Mouse (Mus musculus) yolk sac, embryonic 10.5 days (tissue): Measurements from ENCODE around the gene Clba1.
"Not testable (repeated sequence)": the region's sequence is repeated elsewhere in the genome, so short reads cannot be mapped to it uniquely, and the experiment has no call there.

Experiments
- DNase-seq: peaks from one replicate; pipeline ENCODE4 v3.0.0-alpha.2; 2017; ENCODE audit warnings: low spot score

The Clba1 gene

DNA sequence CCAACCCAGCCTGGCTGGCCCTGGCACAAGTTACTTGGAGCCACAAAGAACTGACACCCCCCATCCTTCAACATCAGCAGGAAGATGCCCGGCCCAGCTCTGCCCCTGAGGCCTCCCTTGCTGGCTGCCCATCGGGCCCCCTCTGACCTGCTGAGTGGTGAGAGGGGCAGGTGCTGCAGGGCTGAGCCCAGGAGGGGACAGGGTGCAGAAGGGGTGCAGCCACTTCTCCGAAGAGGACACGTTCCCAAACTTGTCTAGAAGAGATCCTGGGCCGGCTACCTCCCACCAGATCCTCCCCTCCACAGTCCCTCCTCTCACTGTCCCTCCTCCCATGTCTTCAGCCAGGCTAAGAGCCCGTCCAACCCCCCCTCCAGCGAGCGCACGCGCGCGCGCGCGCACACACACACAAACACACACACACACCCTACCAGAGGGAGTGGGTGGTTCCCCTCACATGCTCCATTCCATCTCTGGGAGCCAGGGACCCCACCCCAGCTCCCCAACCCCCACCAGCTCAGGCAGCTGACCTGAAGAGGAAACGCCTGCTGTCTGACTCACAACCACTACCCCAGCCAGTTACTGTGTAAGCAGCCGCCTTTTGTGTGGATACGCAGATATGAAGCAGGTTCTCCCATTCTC lies 13.2 kb upstream of the Clba1 start:
- no peak for DNase-seq

DNA sequence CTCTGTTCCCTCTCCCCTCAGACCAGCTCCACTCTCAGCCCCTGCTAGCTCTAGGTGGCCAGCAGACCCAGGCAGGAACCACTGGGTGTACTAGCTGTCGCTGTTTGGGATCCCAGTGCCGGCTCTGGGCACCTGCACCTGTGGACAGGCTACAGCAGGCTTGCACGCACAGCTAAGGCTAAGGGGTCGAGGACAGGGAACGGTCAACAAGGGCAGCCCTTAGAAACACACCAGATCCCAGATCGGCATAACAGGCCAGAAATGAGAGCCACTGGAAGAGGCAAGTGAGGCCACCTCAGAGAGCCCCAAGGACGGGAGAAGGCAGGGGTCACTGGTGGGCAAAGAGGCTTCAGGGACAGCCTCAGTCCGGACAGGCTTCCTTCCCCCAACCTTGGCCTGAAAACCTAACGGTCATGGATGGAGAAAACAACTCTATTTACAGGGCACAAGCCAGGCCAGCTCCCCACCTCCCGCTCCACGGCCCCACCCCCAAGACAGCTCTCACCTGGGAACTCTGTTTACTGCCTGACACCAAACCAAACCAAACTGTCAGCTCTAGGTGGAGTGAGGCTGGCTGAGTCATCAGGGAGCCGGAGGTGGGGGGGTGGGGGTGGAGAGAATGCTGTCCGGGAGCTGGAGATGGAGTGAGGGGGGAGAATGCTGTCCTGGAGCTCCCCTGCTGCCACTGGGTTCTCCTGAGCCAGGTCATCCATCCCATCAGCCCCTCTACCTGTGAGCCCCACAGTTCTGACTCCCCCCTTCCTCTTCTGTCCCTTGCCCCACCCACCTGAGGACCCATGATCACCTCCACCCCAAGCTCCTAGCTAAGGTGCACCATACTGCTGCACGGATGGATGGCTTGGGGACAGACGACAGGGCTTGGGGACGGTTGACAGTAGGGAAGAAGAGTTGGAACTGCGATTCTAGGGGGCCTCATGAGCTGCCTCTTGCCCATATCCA lies 11.9 kb upstream of the Clba1 start:
- DNase-seq: no peak

DNA sequence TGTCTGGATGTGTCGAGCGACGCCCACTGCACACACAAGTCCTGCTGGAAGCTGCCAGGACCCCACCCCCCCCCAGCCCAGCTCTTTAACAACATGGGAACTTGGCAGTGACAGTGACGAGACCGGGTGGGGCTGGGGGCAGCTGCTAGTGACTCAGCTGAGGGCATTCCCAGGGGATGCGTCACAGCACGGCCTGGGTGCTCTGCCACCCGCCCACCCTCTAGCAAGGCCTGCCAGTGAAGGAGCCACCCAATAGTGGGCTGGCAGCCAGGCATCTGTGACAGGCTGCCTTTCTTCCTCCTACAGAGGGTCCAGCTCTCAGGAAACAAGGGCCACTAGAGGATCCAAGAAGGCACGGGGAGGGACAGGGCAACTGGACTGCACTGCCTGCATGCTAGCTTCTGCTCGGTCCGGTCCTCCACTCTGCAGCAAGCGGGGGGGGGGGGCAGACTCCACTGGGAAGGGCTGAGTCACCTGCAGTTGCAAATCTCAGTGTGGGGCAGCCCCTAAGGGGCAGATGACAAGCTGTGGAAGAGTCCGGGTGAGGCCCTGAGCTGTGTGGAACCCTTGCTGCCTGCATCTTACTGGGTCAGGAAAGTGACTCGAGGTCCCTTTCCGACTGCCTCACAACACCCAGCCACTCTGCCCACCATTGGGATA lies 10.9 kb upstream of the Clba1 start:
- no peak for DNase-seq

DNA sequence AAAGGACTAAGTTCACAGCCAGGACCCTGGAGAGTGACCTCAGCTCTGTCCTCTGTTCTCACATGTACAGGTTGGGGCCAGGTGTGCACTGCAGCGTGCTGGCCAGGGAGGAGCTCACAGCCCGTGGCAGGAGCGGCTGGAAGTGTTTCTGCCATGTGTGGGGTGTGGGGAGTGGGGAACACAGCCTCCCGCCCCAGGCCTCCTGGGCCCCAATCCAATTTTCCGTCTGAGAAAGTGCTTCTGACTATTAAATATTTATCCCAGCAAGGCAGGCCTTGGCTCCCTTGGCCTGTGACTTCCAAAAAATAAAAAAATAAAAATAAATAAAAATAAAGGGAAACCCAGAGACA lies 10.4 kb upstream of the Clba1 start:
- DNase-seq: no peak

DNA sequence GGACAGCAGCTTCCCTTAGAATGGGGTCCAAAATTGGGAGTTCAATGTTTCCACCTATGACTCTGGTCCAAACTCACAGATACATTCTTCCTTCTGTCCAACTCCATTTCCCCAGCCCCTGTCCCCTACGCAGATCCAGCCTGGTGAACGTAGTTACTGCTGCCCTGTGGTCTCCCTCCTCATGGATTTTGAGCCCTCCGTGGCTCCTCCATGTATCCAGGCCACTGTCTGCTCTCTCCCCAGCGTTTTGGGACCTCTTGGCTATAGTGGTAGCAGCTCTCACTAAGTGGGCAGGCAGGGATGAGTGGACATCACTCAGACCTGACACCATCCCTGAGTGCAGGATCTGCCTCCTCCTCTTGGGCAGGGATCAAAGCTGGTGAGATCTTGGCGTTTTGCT lies 10.0 kb upstream of the Clba1 start:
- DNase-seq: no peak

DNA sequence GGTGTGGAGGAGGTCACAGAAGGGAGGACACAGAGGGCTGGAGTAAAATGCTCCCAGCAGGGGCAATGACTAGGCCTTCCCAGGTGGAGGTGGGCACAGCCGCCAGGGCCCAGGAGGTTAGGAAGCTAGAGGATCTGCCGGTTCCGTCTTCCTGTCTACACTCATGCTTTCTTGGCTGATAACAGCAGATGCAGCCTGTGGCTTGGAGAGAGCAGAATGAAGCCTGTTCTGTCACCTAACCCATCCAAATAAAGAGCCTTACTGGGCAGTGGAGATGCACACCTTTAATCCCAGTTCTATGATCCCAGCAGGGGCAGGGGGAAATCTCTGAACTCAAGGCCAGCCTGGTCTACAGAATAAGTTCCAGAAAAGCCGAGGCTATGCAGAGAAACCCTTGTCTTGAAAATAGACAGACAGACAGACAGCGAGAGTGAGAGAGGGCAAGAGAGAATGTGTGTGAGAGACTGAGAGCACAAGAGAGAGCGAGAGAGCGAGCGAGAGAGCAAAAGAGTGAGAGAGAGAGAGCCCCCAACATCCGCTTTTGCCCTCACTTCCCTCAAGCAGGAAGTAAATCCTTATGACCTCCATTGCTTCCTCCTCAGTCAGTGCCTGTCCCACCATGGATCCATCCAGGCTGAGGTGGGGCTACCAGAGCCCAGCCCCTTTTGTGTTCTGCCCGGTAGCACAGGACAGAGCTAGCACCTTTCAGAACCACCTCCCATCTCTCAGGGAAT lies 9.3 kb upstream of the Clba1 start:
- no peak for DNase-seq

DNA sequence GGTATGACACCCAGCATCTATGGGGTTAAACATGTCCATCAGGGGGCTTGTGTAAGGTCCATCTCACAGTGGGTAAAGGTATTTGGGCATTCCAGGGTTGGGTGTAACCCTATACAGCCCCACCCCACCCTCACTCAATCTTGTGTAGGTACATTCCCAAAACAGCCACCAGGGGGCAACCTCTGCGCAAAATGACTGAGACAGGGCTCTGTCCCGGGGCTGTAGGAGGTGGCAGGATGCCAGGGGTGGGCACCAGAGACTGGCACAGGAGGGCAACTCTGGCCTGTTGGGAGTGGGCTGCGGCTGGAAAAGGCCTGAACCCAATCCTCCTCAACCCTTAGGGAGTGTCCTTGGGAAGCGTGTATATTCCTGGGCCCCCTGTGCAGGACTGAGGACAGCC lies 8.3 kb upstream of the Clba1 start:
- no peak for DNase-seq

DNA sequence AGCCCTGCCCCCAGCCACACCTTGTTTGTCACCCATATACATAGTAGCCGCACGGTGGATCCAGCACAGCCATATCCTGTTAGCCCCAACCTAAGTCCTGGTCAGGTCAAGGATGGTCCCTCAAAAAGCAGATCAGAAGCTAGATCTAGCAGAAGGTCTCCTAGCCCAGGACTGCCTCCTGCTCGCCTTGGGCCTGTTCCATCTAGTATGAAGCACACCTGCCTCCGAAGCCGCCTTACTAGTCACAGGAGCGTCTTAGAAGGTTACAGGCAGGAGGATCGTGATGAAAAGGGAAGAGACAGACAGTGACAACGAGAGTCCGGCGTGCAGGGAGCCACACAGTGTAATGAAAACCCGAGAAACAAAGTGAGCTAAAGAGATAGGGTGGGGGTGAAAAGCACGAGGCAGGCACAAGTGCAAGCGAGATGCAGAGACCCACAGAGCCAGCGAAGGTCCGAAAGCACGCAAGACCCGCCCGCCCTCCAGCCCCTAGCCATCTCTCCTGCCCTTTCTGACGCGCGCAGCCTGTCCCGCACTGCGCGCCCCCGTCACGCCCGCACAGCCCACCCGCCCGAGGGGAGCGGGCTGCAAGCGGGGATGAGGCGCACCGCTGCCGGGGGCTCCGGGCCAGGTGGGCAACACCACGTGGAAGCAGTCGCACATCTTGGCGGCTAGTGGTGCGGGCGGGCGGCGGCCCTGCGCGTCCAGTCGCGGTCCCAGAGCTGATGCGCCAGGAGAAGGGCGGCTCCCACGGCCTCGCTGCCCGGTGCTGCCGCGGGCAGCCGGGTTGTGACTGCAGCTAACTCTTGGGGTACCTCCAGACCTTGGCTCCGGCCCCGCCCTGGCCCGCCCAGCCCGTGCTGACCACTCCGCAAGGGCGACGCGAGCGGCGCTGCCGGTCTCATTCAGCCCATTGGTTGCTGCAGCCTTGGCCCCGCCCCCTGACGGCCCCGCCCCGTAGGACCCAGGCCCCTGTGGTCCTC lies 6.6 kb upstream of the Clba1 start, which contains the start of gene Ahnak2:
Gene Ahnak2 (minus strand): TSS at position 794 of the 983 bp plus-strand sequence.
- peak; percentile 71 for DNase-seq

DNA sequence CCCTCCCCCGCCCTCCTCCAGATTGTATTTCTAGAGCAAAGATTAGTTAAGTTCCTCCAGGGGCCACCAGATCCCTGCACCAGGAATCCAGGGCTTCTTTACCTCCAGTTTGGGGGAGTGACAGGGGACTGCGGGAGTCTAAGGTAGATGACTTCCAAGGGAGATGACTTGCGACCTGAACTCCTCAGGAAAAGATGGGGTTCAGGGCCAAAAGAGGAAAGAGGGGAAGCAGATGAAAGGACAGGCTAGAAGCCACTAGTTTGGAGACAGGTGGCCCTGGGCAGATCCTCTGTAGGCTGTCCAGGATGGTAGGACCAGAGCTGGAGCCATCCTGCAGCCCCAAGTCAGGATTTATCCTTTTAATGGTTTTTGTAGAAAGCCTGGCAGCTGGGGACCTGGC lies 5.8 kb upstream of the Clba1 start:
- DNase-seq: no peak

DNA sequence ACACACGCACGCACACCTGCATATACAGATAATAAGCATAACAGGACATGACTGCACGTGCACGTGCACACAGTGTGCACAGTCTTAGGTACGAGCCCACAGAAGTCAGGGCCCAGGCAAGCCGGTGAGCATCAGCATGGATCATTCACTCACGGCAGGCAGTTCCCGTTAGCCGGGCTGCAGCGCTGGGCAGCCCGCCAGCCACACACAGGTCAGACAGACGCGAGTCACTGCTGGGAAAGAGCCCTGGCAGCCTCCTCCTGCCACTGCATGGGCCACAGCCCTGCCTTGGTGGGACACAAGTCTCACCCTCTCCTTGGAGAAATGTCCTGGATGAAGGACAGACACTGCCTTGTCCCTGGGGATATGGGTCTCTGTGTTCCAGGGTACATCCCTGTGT lies 4.7 kb upstream of the Clba1 start:
- no peak for DNase-seq

DNA sequence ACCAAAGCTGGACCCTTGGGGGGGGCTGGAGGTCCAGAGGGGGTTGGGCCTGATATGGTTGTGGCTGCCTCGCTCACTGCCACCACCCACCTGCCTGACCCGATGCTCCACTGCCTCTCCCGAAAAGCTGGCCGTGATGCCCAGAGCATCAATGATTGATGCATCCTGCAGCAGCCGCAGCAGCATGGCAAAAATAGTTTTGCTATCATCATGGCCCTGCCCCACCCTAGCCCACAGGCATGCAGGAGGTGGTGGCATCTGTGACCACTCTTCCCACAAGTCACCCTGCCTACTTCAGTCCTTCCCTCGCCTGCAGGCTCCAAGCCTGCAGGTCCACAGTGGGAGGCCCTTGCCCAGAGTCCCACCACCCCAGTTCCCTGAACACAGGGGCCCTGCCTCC lies 2.7 kb upstream of the Clba1 start:
- no peak for DNase-seq

DNA sequence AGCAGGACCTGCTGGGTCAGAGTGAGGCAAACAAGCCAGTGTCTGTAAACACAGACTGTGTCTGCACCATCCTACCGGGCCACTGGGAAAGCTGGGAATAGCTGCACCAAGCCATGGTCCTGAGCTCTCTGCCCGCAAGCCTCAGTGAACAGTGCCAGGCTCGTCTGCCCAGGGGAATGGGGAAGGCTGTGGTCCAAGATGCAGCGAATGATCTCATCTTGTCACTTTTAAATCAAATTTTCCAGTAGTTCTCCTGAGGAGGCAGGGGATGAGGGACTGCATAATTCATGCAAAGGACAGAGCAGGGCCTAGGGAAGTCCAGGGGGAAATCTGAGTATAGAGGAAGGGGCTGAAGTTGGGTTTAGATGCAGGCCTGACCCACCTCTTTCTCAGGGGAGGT lies 941 bp upstream of the Clba1 start:
- no peak for DNase-seq

DNA sequence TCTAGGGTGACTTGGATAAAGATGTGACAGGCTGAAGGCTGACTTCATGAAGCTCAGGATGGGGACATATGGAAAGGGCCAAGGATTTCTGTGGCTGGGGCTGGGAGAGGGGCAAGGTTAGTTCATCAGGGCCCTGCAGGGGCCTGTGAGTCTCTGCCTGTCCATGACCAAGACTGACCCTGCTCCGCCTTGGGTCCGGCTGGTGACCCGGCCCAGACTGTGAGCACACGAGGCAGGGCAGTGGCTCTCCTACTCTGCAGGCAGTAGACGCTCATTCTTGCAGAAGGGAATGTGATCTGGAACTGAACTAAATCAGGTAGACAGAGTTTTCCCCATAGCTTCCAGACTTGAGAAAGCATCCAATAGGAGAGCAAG lies 538 bp upstream of the Clba1 start:
- DNase-seq: no peak

DNA sequence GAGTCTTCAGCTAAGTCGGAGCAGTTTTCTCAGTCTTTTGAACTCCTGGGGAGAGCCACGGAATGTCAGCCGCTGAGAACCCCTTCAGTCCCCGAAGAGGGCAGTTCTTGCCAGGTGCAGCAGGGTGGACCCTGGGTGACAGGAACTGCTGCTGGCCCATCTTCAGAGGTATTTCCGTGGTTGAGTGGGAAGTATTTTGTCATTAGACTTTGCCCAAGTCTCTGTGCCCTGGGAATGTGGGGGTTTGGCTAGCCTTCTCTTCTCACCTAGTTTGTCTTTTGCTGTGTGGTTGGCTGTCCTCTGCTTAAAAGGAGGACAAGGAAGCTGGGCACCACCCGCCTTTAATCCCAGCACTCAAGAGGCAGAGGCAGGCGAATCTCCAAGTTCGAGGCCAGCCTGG lies 904 bp downstream of the Clba1 start:
- DNase-seq: no peak

DNA sequence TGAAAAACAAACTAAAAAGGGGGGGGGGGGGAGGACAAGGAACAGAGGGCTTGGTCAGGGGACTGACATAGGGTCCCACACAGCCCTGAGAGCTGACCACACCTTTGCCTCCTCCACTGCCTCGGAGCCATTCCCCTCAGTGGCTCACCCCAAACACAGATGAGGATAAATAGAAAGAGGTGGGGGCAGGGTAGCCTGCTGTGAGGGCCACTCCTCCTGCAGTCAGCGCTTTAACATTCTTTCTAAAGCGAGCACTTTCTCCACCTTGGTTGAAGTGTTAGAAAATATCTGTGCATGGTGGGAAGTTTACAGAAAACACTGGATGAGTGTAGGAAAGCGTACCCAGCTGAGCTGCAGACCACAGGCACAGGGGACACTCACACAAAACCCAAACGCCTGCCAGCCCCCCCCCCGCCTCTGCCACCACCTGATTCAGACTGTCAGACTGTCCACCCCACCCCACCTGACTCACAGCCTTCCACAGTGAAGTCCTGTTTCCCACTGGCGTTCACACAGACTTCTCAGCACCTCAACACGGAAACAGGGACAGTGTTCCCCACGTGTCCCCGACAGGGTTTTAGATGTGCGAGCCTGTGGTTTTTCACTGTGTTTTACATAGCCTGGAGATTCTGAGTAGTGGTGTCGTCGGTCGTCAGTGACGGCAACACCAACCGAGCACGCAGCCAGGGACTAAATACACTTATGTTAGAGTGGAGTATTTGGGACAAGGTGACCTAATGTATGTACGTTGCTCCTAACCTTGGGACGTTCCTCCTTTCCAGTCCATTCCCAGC lies 1.6 kb downstream of the Clba1 start:
- no peak for DNase-seq

DNA sequence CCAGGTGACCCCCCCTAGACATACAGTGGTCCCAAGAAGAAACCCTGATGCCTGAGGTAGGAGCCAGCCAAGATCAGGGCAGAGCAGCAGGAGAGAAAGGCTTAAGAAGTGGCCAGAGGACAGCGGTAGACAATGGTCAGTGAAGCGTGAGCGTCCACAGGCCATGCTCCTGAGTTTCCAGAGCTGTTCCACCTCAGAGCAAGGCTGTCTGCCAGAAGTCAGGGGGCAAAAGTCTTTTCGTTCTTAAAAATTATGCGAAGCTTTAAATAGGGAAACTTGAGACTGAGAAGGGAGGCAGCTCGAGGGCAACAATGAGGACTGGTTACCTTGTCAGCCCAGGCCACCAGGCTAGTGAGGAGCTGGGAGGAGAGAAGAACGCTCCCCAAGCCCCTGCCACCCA lies 4.6 kb downstream of the Clba1 start:
- no peak for DNase-seq

DNA sequence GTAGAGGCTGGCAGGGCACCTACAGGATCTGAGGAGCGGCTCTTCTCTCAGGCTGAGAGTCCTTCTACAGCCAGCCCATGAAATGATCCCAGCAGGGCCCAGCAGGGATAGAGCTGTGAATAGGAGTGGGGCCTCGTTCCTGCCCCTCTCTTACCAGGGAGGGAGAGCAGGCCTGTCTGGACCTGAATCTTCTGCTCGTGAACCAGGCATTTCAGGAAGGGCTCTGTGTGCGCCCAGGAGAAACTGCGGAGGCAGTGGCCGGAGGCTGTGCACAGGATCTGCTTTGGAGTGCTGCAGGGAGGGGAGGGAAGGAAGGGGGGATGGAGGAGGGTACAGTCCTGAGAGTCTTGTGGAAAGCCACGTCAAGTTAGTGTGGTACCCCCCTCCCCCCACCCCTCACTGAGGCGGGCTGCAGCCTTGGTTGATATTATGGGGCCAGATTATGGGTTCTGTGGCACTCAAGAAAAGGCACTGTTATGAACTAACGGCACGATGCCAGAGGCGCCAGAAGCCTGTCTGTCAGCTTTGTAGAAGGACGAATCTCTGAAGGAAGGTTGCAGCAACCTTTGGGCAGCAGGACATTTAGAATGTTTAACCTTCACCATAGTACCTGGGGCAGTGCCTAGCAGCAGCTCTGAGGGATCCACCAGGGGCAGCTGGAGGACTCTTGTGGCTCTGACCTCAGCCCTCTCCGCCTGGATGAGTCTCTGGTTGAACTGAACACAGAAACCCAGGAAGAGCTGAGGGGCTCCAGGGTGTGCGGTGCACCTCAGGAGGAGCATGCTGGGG lies 6.1 kb downstream of the Clba1 start:
- no peak for DNase-seq

DNA sequence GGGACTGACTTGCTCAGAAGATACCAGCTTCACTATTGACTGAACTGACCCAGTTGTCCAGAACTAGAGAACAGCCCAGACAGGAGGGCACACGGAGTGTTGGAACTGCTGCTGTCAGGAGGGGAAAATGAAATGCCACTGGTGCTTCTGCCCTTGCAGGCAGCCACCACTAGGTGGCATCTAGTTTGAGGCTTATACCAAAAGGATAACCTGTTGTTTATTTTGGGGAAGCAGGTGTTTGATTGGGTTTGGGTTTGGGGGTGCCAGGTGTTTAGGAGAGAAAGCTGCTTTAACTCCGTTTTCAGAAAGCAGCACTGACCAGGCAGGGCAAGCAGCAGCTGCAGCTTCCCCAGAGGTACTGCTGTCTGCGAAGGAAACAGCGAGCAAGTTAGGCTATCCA lies 7.6 kb downstream of the Clba1 start:
- DNase-seq: no peak

DNA sequence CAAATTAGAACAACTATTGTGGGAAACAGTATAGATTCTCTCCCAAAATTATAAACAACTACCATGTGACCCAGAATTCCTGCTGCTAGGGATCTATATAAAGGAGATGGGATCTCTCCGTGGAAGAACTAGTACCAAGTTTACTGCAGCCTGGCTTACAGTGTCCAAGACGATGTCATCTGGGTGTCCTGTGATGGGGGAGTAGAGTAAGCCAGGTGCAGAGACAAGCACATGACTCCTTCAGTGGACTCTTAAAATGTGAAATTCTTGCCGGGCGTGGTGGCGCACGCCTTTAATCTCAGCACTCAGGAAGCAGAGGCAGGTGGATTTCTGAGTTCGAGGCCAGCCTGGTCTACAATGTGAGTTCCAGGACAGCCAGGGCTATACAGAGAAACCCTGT lies 8.1 kb downstream of the Clba1 start:
- DNase-seq: not testable (repeated sequence)
